Mouse (Mus musculus) natural killer cell, adult 2 months (primary cell): ENCODE data around the gene Tceanc2.

Source experiments
- DNase-seq, 2 experiments: peaks; one replicate each; pipeline ENCODE4 v3.0.0; 2022; ENCODE audit warnings: low spot score in 2 of 2

Tceanc2 gene

GRCm38 (mm10) chr4:107178182-107178829, 610 bp downstream of the Tceanc2 start, which contains the start of gene Tmem59:
Gene Tmem59, plus strand, starts transcription at chr4:107178399.
- DNase-seq, result peak; percentile 97 to 98

GRCm38 (mm10) chr4:107177506-107177905, 1.4 kb downstream of the Tceanc2 start:
- no peak for DNase-seq

GRCm38 (mm10) chr4:107167798-107168197, 11.1 kb downstream of the Tceanc2 start:
- no peak for DNase-seq

- DNase-seq, result no peak
Measured at GRCm38 (mm10) chr4:107166700-107167099, 12.2 kb downstream of the Tceanc2 start.

- peak; percentile 55 to 71 for DNase-seq
Measured at GRCm38 (mm10) chr4:107163756-107164587, 14.9 kb downstream of the Tceanc2 start.

- DNase-seq, result no peak
Measured at GRCm38 (mm10) chr4:107163341-107163740, 15.6 kb downstream of the Tceanc2 start.

- no peak for DNase-seq
Measured at GRCm38 (mm10) chr4:107160181-107160580, 18.7 kb downstream of the Tceanc2 start.

- no peak for DNase-seq
Measured at GRCm38 (mm10) chr4:107159166-107159773, 19.6 kb downstream of the Tceanc2 start.

GRCm38 (mm10) chr4:107156983-107157401, 21.9 kb downstream of the Tceanc2 start:
- DNase-seq, result no peak

- no peak for DNase-seq
Measured at GRCm38 (mm10) chr4:107152571-107152970, 26.3 kb downstream of the Tceanc2 start.

GRCm38 (mm10) chr4:107150991-107151390, 27.9 kb downstream of the Tceanc2 start:
- no peak for DNase-seq

- no peak for DNase-seq
Measured at GRCm38 (mm10) chr4:107143511-107143910, 35.4 kb downstream of the Tceanc2 start.

- no peak for DNase-seq
Measured at GRCm38 (mm10) chr4:107139836-107140631, 38.9 kb downstream of the Tceanc2 start.

GRCm38 (mm10) chr4:107138948-107139835, 39.7 kb downstream of the Tceanc2 start:
- no peak for DNase-seq

- DNase-seq, result no peak
Measured at GRCm38 (mm10) chr4:107136531-107136930, 42.4 kb downstream of the Tceanc2 start.

- DNase-seq, result no peak
Measured at GRCm38 (mm10) chr4:107135663-107136062, 43.3 kb downstream of the Tceanc2 start.

- DNase-seq, result no peak
Measured at GRCm38 (mm10) chr4:107134891-107135290, 44.0 kb downstream of the Tceanc2 start.

- no peak for DNase-seq
Measured at GRCm38 (mm10) chr4:107130534-107130933, 48.4 kb downstream of the Tceanc2 start.

- no peak for DNase-seq
Measured at GRCm38 (mm10) chr4:107129373-107129772, 49.5 kb downstream of the Tceanc2 start.

GRCm38 (mm10) chr4:107127901-107128669, 50.8 kb downstream of the Tceanc2 start:
- DNase-seq, result no peak
